Mouse (Mus musculus): ENCODE data around the gene 1700061G19Rik.
"Not testable (repeated sequence)": the region's sequence is repeated elsewhere in the genome, so short reads cannot be mapped to it uniquely, and the experiment has no call there.

Gene 1700061G19Rik

GRCm38 (mm10) chr17:56872512-56872911 lies 2.8 kb upstream of the 1700061G19Rik start:
- no peak for DNase-seq

GRCm38 (mm10) chr17:56874237-56874636 lies 1.0 kb upstream of the 1700061G19Rik start, which contains the start of gene Acsbg2:
Acsbg2 (minus strand) TSS chr17:56874447.
- DNase-seq: no peak

- DNase-seq: no peak
Observed at GRCm38 (mm10) chr17:56876465-56876864, 1.2 kb downstream of the 1700061G19Rik start.

- DNase-seq: no peak
Observed at GRCm38 (mm10) chr17:56876981-56877380, 1.7 kb downstream of the 1700061G19Rik start.

- no peak for DNase-seq
Observed at GRCm38 (mm10) chr17:56877426-56877825, 2.1 kb downstream of the 1700061G19Rik start.

GRCm38 (mm10) chr17:56883612-56884011 lies 8.3 kb downstream of the 1700061G19Rik start:
- DNase-seq: no peak

GRCm38 (mm10) chr17:56884331-56884730 lies 9.1 kb downstream of the 1700061G19Rik start:
- no peak for DNase-seq

GRCm38 (mm10) chr17:56884809-56885208 lies 9.5 kb downstream of the 1700061G19Rik start:
- DNase-seq: peak; percentile 16

- no peak for DNase-seq
Observed at GRCm38 (mm10) chr17:56888050-56888449, 12.8 kb downstream of the 1700061G19Rik start.

- no peak for DNase-seq
Observed at GRCm38 (mm10) chr17:56890018-56890417, 14.7 kb downstream of the 1700061G19Rik start.

- DNase-seq: no peak
Observed at GRCm38 (mm10) chr17:56895368-56895918, 20.2 kb downstream of the 1700061G19Rik start.

GRCm38 (mm10) chr17:56896513-56897129 lies 21.3 kb downstream of the 1700061G19Rik start:
- no peak for DNase-seq

- DNase-seq: peak; percentile 87
Observed at GRCm38 (mm10) chr17:56897630-56898195, 22.4 kb downstream of the 1700061G19Rik start.

- no peak for DNase-seq
Observed at GRCm38 (mm10) chr17:56902698-56903097, 27.4 kb downstream of the 1700061G19Rik start.

GRCm38 (mm10) chr17:56906166-56906565 lies 30.9 kb downstream of the 1700061G19Rik start:
- no peak for DNase-seq

GRCm38 (mm10) chr17:56907096-56907495 lies 31.8 kb downstream of the 1700061G19Rik start:
- no peak for DNase-seq

GRCm38 (mm10) chr17:56907887-56908286 lies 32.6 kb downstream of the 1700061G19Rik start:
- no peak for DNase-seq

GRCm38 (mm10) chr17:56909764-56910163 lies 34.5 kb downstream of the 1700061G19Rik start:
- not testable (repeated sequence) for DNase-seq

- no peak for DNase-seq
Observed at GRCm38 (mm10) chr17:56913023-56913422, 37.7 kb downstream of the 1700061G19Rik start.

- no peak for DNase-seq
Observed at GRCm38 (mm10) chr17:56913444-56913843, 38.2 kb downstream of the 1700061G19Rik start.

- DNase-seq: no peak
Observed at GRCm38 (mm10) chr17:56917166-56917565, 41.9 kb downstream of the 1700061G19Rik start.

- no peak for DNase-seq
Observed at GRCm38 (mm10) chr17:56919725-56920124, 44.4 kb downstream of the 1700061G19Rik start.

- DNase-seq: no peak
Observed at GRCm38 (mm10) chr17:56925998-56926397, 50.7 kb downstream of the 1700061G19Rik start.

GRCm38 (mm10) chr17:56929101-56929500 lies 53.8 kb downstream of the 1700061G19Rik start:
- DNase-seq: no peak

All from thymus, postnatal 14 days (tissue).